Mouse (Mus musculus) kidney, adult 2 months (tissue): ENCODE data around the gene Fbxl13.

Experiments
- CTCF ChIP-seq: fragments of 200-500 bp; conservative IDR thresholded peaks from 2 replicates; pipeline ENCODE4 v1.5.1; 2011; ENCODE audit warnings: low read depth, mild to moderate bottlenecking, control low read depth, low read length, moderate library complexity, mixed read lengths; ENCODE audit not compliant: insufficient read depth, insufficient read length
- POLR2A ChIP-seq: fragments of 200-500 bp; IDR thresholded peaks from one replicate; pipeline ENCODE4 v1.6.1; 2011; ENCODE audit warnings: low read depth, low read length, control low read depth

DNA sequence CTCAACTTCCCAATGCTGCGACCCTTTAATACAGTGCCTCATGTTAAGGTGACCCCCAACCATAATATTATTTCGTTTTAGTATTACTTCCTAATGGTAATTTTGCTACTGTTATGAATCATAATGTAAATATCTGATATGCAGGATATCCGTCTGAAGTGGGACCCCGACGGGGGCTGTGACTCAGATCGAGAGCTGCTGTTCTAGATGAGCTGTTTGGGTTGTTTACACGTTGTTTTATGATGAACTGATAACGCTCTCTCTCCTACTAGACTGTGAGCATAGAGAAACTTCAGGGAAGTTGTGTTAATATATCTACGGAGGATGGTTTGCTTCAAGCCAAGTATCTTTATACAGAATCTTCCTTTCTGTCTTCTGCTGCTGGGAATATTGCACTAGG, 207.0 kb downstream of the Fbxl13 start:
- TF ChIP-seq POLR2A: no peak
- no peak for TF ChIP-seq CTCF
